Mouse (Mus musculus): ENCODE results near the gene D830030K20Rik. TPM values are rescaled to one million over a fixed set of nuclear protein-coding genes. Genes with fewer than 3 reads are reported as not detected.
"Not testable (repeated sequence)": the region's sequence is repeated elsewhere in the genome, so short reads cannot be mapped to it uniquely, and the experiment has no call there.

The D830030K20Rik gene
- polyA plus RNA-seq (2014; fragmentation: Nextera tagmentation; extraction: Ambion mirVana), result 8.3 and 10.6 TPM in 2 replicates

- H3K4me1 ChIP-seq (ENCODE audit: control insufficient read depth, insufficient read depth, low read length); H3K9me3 ChIP-seq (replicated peaks; ENCODE audit: control insufficient read depth, low read length); H3K27me3 ChIP-seq (ENCODE audit: control insufficient read depth, insufficient read depth, low read length); ATAC-seq (replicated peaks; ENCODE audit: insufficient number of reproducible peaks, low FRiP score, low TSS enrichment, low read depth); H3K27ac ChIP-seq (replicated peaks; ENCODE audit: low read depth, low read length); H3K36me3 ChIP-seq (replicated peaks; ENCODE audit: control insufficient read depth, insufficient read depth, low read depth, low read length): not testable (repeated sequence)
- peak; percentile 2 for DNase-seq (ENCODE audit: low spot score)
- 0 out of 2 replicates have a peak within 1 kb of the TSS, but pooled peaks have one; percentile 23 for H3K9ac ChIP-seq (replicated peaks; ENCODE audit: low read length)
- WGBS, result under 1% methylated on average over 18 of the region's 62 CpGs
- peak within 1 kb of the TSS; percentile 60 for H3K4me2 ChIP-seq (ENCODE audit: low read depth, low read length)
- peak within 1 kb of the TSS; percentile 34 for H3K4me3 ChIP-seq (ENCODE audit: low read depth, low read length)
Measured at GRCm38 (mm10) chr14:3208272-3209152, at the start of gene D830030K20Rik. D830030K20Rik (plus strand) TSS chr14:3208488.

DNA sequence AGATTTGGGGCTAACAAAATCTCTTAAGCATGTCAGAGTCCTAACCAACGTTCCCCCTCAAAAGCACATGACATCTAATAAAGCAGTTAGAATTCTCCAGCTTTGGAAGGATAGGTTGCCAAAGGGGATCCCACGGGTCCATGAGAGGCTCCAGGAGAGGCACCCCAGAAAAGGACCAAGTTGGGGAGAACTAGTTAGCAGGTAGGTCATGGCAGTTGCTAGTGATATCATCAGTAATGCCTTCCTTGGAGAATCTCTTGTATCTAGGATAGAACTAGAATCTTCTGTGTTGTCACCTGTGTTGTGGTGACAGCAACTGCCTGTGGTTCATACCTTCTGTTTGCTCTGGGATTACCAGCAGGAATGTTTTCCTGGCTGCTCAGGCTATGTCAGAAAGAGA, 20.3 kb upstream of the D830030K20Rik start, which contains the start of gene Gm5795:
Gm5795 (plus strand) TSS at position 301 of the 400 bp plus-strand sequence.
- H3K9ac ChIP-seq (replicated peaks; ENCODE audit: low read length); H3K4me2 ChIP-seq (ENCODE audit: low read depth, low read length); DNase-seq (ENCODE audit: low spot score); H3K27me3 ChIP-seq (ENCODE audit: control insufficient read depth, insufficient read depth, low read length); H3K4me3 ChIP-seq (ENCODE audit: low read depth, low read length); H3K9me3 ChIP-seq (replicated peaks; ENCODE audit: control insufficient read depth, low read length); H3K27ac ChIP-seq (replicated peaks; ENCODE audit: low read depth, low read length); ATAC-seq (replicated peaks; ENCODE audit: insufficient number of reproducible peaks, low FRiP score, low TSS enrichment, low read depth); H3K36me3 ChIP-seq (replicated peaks; ENCODE audit: control insufficient read depth, insufficient read depth, low read depth, low read length); H3K4me1 ChIP-seq (ENCODE audit: control insufficient read depth, insufficient read depth, low read length): not testable (repeated sequence)
- no CpG with 5 or more reads among the region's 2 CpGs for WGBS

DNA sequence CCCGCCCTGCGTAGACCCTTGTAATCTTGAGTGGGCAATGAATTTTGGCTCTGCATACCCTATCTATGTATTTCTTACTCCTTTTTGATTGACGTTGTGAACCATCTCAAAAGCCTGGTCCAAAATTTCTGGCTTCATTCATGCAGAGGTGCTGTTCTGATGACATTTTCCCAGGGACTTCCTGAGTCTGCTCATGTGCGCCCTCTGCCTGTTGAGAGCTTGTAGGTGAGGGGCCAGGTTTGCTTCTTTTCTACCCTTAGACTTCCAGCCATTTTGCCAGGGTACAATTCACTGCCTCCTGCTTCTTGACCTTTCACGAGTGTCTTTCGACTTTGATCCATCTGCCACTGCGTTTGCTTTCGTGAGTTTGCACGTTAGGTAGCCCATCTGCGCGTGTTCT, 1.1 kb downstream of the D830030K20Rik start:
- H3K27me3 ChIP-seq (ENCODE audit: control insufficient read depth, insufficient read depth, low read length); H3K36me3 ChIP-seq (replicated peaks; ENCODE audit: control insufficient read depth, insufficient read depth, low read depth, low read length); H3K27ac ChIP-seq (replicated peaks; ENCODE audit: low read depth, low read length); ATAC-seq (replicated peaks; ENCODE audit: insufficient number of reproducible peaks, low FRiP score, low TSS enrichment, low read depth); H3K9ac ChIP-seq (replicated peaks; ENCODE audit: low read length); H3K9me3 ChIP-seq (replicated peaks; ENCODE audit: control insufficient read depth, low read length); H3K4me1 ChIP-seq (ENCODE audit: control insufficient read depth, insufficient read depth, low read length); H3K4me2 ChIP-seq (ENCODE audit: low read depth, low read length); H3K4me3 ChIP-seq (ENCODE audit: low read depth, low read length): not testable (repeated sequence)
- peak; percentile 56 for DNase-seq (ENCODE audit: low spot score)
- WGBS, result 10% methylated on average over 9 of the region's 11 CpGs

GRCm38 (mm10) chr14:3262531-3262930, 54.2 kb downstream of the D830030K20Rik start:
- DNase-seq (ENCODE audit: low spot score); H3K27me3 ChIP-seq (ENCODE audit: control insufficient read depth, insufficient read depth, low read length); H3K4me1 ChIP-seq (ENCODE audit: control insufficient read depth, insufficient read depth, low read length); H3K4me2 ChIP-seq (ENCODE audit: low read depth, low read length); H3K9me3 ChIP-seq (replicated peaks; ENCODE audit: control insufficient read depth, low read length); H3K9ac ChIP-seq (replicated peaks; ENCODE audit: low read length); H3K36me3 ChIP-seq (replicated peaks; ENCODE audit: control insufficient read depth, insufficient read depth, low read depth, low read length); H3K4me3 ChIP-seq (ENCODE audit: low read depth, low read length); ATAC-seq (replicated peaks; ENCODE audit: insufficient number of reproducible peaks, low FRiP score, low TSS enrichment, low read depth); H3K27ac ChIP-seq (replicated peaks; ENCODE audit: low read depth, low read length): not testable (repeated sequence)
- 85% methylated on average over 2 of the region's 2 CpGs for WGBS

Other genes with a start within 250 kb of the D830030K20Rik start
- gene Gm2888, start 178.5 kb upstream of the D830030K20Rik start, polyA plus RNA-seq (2014; fragmentation: Nextera tagmentation; extraction: Ambion mirVana), result 0.11 TPM in 1 of 2 replicates, not detected in the other
- 4.6 and 5.1 TPM in 2 replicates for gene Gm2897, start 159.2 kb upstream of the D830030K20Rik start, polyA plus RNA-seq (2014; fragmentation: Nextera tagmentation; extraction: Ambion mirVana)
- gene Gm10340, start 74.5 kb upstream of the D830030K20Rik start, polyA plus RNA-seq (2014; fragmentation: Nextera tagmentation; extraction: Ambion mirVana), result 0.20 TPM in 1 of 2 replicates, not detected in the other
- not detected in 2 replicates for gene Gm5795, start 20.2 kb upstream of the D830030K20Rik start, polyA plus RNA-seq (2014; fragmentation: Nextera tagmentation; extraction: Ambion mirVana)
- gene Gm2956, start 124.1 kb downstream of the D830030K20Rik start, polyA plus RNA-seq (2014; fragmentation: Nextera tagmentation; extraction: Ambion mirVana), result not detected in 2 replicates
- not detected in 2 replicates for gene Gm10413, start 186.6 kb downstream of the D830030K20Rik start, polyA plus RNA-seq (2014; fragmentation: Nextera tagmentation; extraction: Ambion mirVana)
- gene Gm10409, start 204.1 kb downstream of the D830030K20Rik start, polyA plus RNA-seq (2014; fragmentation: Nextera tagmentation; extraction: Ambion mirVana), result 2.4 and 2.5 TPM in 2 replicates
- gene Gm3005, start 219.6 kb downstream of the D830030K20Rik start, polyA plus RNA-seq (2014; fragmentation: Nextera tagmentation; extraction: Ambion mirVana), result 0.45 and 1.6 TPM in 2 replicates
- not detected in 2 replicates for gene Gm10408, start 240.9 kb downstream of the D830030K20Rik start, polyA plus RNA-seq (2014; fragmentation: Nextera tagmentation; extraction: Ambion mirVana)